Mouse (Mus musculus) liver, embryonic 11.5 days (tissue): ENCODE results near the gene Tas2r143. TPM values are rescaled to one million over a fixed set of nuclear protein-coding genes. Genes with fewer than 3 reads are reported as not detected.

Experiments
- ATAC-seq: fragments of 200-750 bp; cut with Nextera tagmentation; replicated peaks from 2 replicates; pipeline ENCODE4 v1.8.0; 2017; ENCODE audit warnings: moderate number of reproducible peaks, mild to moderate bottlenecking, moderate TSS enrichment, moderate library complexity; ENCODE audit not compliant: low FRiP score
- DNase-seq: peaks from one replicate; pipeline ENCODE4 v3.0.0-alpha.2; 2017; ENCODE audit warnings: low spot score
- H3K27ac ChIP-seq: fragments of 300-500 bp; sonication (generic); 2 replicates; pipeline ENCODE4 v1.5.1; 2014; ENCODE audit warnings: mild to moderate bottlenecking, low read depth, low read length, control low read depth
- H3K27me3 ChIP-seq: fragments of 300-500 bp; sonication (generic); replicated peaks from 2 replicates; pipeline ENCODE4 v1.6.1; 2014; ENCODE audit warnings: low read length, mixed read lengths; ENCODE audit not compliant: control insufficient read depth, insufficient read depth
- H3K36me3 ChIP-seq: fragments of 300-500 bp; sonication (generic); 2 replicates; pipeline ENCODE4 v1.6.1; 2014; ENCODE audit warnings: mild to moderate bottlenecking, low read length, moderate library complexity, mixed read lengths; ENCODE audit not compliant: control insufficient read depth, insufficient read depth
- H3K4me1 ChIP-seq: fragments of 300-500 bp; sonication (generic); replicated peaks from 2 replicates; pipeline ENCODE4 v1.6.1; 2014; ENCODE audit warnings: low read length, mixed read lengths; ENCODE audit not compliant: control insufficient read depth, insufficient read depth
- H3K4me2 ChIP-seq: fragments of 300-500 bp; sonication (generic); 2 replicates; pipeline ENCODE4 v1.6.1; 2014; ENCODE audit warnings: mild to moderate bottlenecking, control low read depth, moderate library complexity
- H3K4me3 ChIP-seq: fragments of 300-500 bp; sonication (generic); 2 replicates; pipeline ENCODE4 v1.5.1; 2014; ENCODE audit warnings: low read depth, low read length, control low read depth
- H3K9ac ChIP-seq: fragments of 300-500 bp; sonication (generic); 2 replicates; pipeline ENCODE4 v1.6.1; 2014; ENCODE audit warnings: low read depth, low read length, control low read depth
- H3K9me3 ChIP-seq: fragments of 300-500 bp; sonication (generic); 2 replicates; pipeline ENCODE4 v1.6.1; 2016; ENCODE audit warnings: low read length, inconsistent platforms, mixed read lengths; ENCODE audit not compliant: control insufficient read depth
- WGBS: fragments of 180-500 bp; shearing (Covaris S2); extraction: QIAGEN DNeasy Blood & Tissue Kit; methylation state at CpG from one replicate; pipeline ENCODE4 v1.1.7; 2014; 5-methylcytosine and 5-hydroxymethylcytosine counted together
- polyA plus RNA-seq: library from polyadenylated mRNA; unstranded; fragments of >200 nt; fragmentation: Nextera tagmentation; extraction: Ambion mirVana; gene quantifications from 2 replicates; pipeline ENCODE4 v1.2.1, GENCODE M21; 2014

Gene Tas2r143
- polyA plus RNA-seq, 1 experiment from 2014 or later = not detected

- no peaks in the 10 kb centered on the region for H3K9me3 ChIP-seq
- H3K27ac ChIP-seq = no peak overlapping the region
- no peak overlapping the region for H3K9ac ChIP-seq
- H3K36me3 ChIP-seq = peaks cover 19% of the 10 kb centered on the region
- WGBS = 90% methylated on average over 13 of the region's 13 CpGs
- no peak overlapping the region for H3K4me3 ChIP-seq
- peaks cover 45% of the 10 kb centered on the region for H3K4me1 ChIP-seq
- DNase-seq = no peak
- H3K4me2 ChIP-seq = no peak overlapping the region
- no peaks in the 10 kb centered on the region for H3K27me3 ChIP-seq
- ATAC-seq = no peak
Observed at GRCm38 (mm10) chr6:42355794-42356600, 44.0 kb upstream of the Tas2r143 start.

- no peak overlapping the region for H3K27ac ChIP-seq
- H3K27me3 ChIP-seq = no peaks in the 10 kb centered on the region
- WGBS = 94% methylated on average over 5 of the region's 5 CpGs
- H3K9me3 ChIP-seq = no peaks in the 10 kb centered on the region
- peaks cover 22% of the 10 kb centered on the region for H3K36me3 ChIP-seq
- peaks cover 36% of the 10 kb centered on the region for H3K4me1 ChIP-seq
- H3K4me3 ChIP-seq = no peak overlapping the region
- no peak overlapping the region for H3K4me2 ChIP-seq
- ATAC-seq = no peak
- no peak overlapping the region for H3K9ac ChIP-seq
- DNase-seq = no peak
Observed at GRCm38 (mm10) chr6:42356913-42357312, 43.1 kb upstream of the Tas2r143 start.

- Histone ChIP-seq H3K4me2 (no peak overlapping the region), H3K27ac (no peak overlapping the region), H3K9me3 (no peaks in the 10 kb centered on the region), H3K4me3 (no peak overlapping the region), H3K36me3 (peaks cover 22% of the 10 kb centered on the region), H3K4me1 (peaks cover 32% of the 10 kb centered on the region), H3K27me3 (no peaks in the 10 kb centered on the region), H3K9ac (no peak overlapping the region)
- DNase-seq (no peak), ATAC-seq (no peak)
- WGBS = 76% methylated on average over 6 of the region's 6 CpGs
Observed at GRCm38 (mm10) chr6:42357901-42358300, 42.1 kb upstream of the Tas2r143 start.

GRCm38 (mm10) chr6:42358901-42359300, 41.1 kb upstream of the Tas2r143 start:
- Histone ChIP-seq H3K4me3 (no peak overlapping the region), H3K4me1 (peaks cover 23% of the 10 kb centered on the region), H3K4me2 (no peak overlapping the region), H3K27ac (no peak overlapping the region), H3K9ac (no peak overlapping the region), H3K27me3 (no peaks in the 10 kb centered on the region), H3K36me3 (peaks cover 22% of the 10 kb centered on the region), H3K9me3 (no peaks in the 10 kb centered on the region)
- 94% methylated on average over 12 of the region's 12 CpGs for WGBS
- no peak for ATAC-seq
- peak; percentile 30 for DNase-seq

- WGBS = 65% methylated on average over 9 of the region's 9 CpGs
- ATAC-seq = no peak
- peaks cover 22% of the 10 kb centered on the region for H3K36me3 ChIP-seq
Observed at GRCm38 (mm10) chr6:42359364-42360147, 40.5 kb upstream of the Tas2r143 start.

GRCm38 (mm10) chr6:42360231-42360840, 39.7 kb upstream of the Tas2r143 start:
- Histone ChIP-seq H3K4me1 (peaks cover 10% of the 10 kb centered on the region; the same call in 1 of the 2 replicates), H3K27me3 (no peaks in the 10 kb centered on the region), H3K27ac (no peak overlapping the region), H3K9ac (no peak overlapping the region), H3K4me2 (no peak overlapping the region), H3K36me3 (peaks cover 22% of the 10 kb centered on the region), H3K9me3 (no peaks in the 10 kb centered on the region), H3K4me3 (no peak overlapping the region)
- peak; percentile 20 for DNase-seq
- ATAC-seq = no peak
- 88% methylated on average over 6 of the region's 6 CpGs for WGBS

More at GRCm38 (mm10) chr6:42359364-42360147, 40.5 kb upstream of the Tas2r143 start:
- Histone ChIP-seq H3K4me3 (no peak overlapping the region), H3K27me3 (no peaks in the 10 kb centered on the region), H3K9me3 (no peaks in the 10 kb centered on the region), H3K9ac (no peak overlapping the region), H3K4me2 (no peak overlapping the region), H3K27ac (peak overlapping the region; percentile 13; the same call in 1 of the 2 replicates), H3K4me1 (peaks cover 16% of the 10 kb centered on the region)
- DNase-seq = peak; percentile 24

- peaks cover 17% of the 10 kb centered on the region for H3K36me3 ChIP-seq
Observed at GRCm38 (mm10) chr6:42361041-42361895, 38.8 kb upstream of the Tas2r143 start.

GRCm38 (mm10) chr6:42362074-42362473, 38.0 kb upstream of the Tas2r143 start:
- no peak overlapping the region for H3K27ac ChIP-seq
- H3K4me1 ChIP-seq = peaks cover 10% of the 10 kb centered on the region; the same call in 1 of the 2 replicates
- no peak for ATAC-seq
- no peaks in the 10 kb centered on the region for H3K9me3 ChIP-seq
- H3K36me3 ChIP-seq = peaks cover 9% of the 10 kb centered on the region; the same call in 1 of the 2 replicates
- no peak overlapping the region for H3K9ac ChIP-seq
- no peaks in the 10 kb centered on the region for H3K27me3 ChIP-seq
- H3K4me3 ChIP-seq = no peak overlapping the region
- WGBS = 62% methylated on average over 1 of the region's 1 CpGs
- no peak overlapping the region for H3K4me2 ChIP-seq
- no peak for DNase-seq

More at GRCm38 (mm10) chr6:42361041-42361895, 38.8 kb upstream of the Tas2r143 start:
- H3K4me3 ChIP-seq = no peak overlapping the region
- no peaks in the 10 kb centered on the region for H3K9me3 ChIP-seq
- WGBS = 88% methylated on average over 13 of the region's 13 CpGs
- no peak for ATAC-seq
- no peak overlapping the region for H3K9ac ChIP-seq
- H3K4me2 ChIP-seq = no peak overlapping the region
- H3K4me1 ChIP-seq = peaks cover 10% of the 10 kb centered on the region; the same call in 1 of the 2 replicates
- H3K27ac ChIP-seq = no peak overlapping the region
- no peak for DNase-seq
- no peaks in the 10 kb centered on the region for H3K27me3 ChIP-seq
